Mouse (Mus musculus): ENCODE results near the gene Naaa. TPM values are rescaled to one million over a fixed set of nuclear protein-coding genes. Genes with fewer than 3 reads are reported as not detected.

Gene Naaa
- polyA plus RNA-seq, 1 experiment from 2014 or later, result 24.2 TPM

DNA sequence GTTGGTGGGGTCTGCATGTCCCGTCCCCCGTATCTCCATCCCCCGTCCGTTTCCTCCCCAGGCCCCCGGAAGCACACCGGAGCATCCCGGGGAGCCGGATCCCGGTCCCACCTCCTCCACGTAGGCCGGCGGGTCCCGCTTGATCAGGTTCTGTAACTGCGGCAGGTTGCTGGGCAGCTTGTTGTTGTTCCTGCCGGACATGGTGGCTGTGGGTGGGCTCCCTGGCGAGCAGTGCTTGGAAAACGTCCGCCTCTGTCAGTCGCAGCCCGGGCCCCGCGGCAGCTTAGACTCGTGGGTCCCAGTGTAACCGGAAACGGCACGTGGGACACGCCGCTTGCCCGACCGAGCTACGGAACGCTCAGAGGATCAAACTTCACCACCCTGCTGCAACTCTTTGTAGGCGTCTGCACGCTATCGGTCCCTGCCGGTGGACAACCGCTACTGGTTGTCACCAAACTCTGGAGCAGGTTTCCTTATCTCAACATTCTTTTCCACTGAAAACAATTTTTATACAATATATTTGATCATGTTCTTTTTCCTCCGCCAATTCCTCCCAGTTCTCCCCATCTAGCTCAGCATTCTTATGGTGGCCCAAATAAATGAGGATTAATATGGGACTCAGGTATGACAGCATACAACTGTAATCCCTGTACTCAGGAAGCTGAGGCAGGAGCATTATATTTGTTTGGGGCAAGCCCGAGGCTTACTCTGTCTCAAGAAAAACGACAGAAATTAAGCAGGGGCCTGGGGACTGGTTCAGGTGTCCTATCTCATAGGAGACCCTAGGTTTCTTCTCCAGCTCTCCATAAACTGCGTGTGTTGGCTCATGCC, 31.9 kb upstream of the Naaa start, which contains the start of gene Sdad1:
TSS of gene Sdad1 (minus strand) at position 799 of the 831 bp plus-strand sequence.
- peak; percentile 93 for ATAC-seq (ENCODE audit: low FRiP score, low TSS enrichment)

DNA sequence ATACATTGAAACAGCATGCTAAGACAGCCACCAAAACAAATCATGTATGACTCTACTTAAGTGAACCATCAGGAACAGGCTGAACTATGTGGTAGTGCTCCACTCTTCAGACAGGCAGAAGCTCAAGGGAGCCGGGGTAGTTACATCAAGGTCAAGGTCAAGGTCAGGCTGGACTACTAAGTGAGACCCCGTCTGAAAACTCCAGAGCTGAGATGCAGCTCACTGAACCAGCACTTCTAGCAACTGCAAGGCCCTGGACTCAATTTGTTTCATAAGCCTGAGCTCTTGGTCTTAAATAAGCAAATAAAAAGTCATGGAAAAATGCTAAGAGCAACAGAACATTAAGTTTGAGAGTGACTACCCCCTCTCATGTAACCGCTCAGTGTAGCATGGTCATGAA, 26.3 kb upstream of the Naaa start:
- 59% methylated on average over 3 of the region's 3 CpGs for WGBS
- H3K27me3 ChIP-seq (ENCODE audit: insufficient read depth, low read length), result no peaks in the 10 kb centered on the region
- H3K36me3 ChIP-seq (ENCODE audit: insufficient read depth, low read length), result peaks cover 58% of the 10 kb centered on the region
- no peak overlapping the region for H3K4me3 ChIP-seq (ENCODE audit: low read length)
- H3K4me1 ChIP-seq (ENCODE audit: insufficient read depth, low read length), result peaks cover 14% of the 10 kb centered on the region
- no peak overlapping the region for H3K9ac ChIP-seq (replicated peaks; ENCODE audit: low read length)
- no peak overlapping the region for H3K27ac ChIP-seq (ENCODE audit: low read length)
- ATAC-seq (ENCODE audit: low FRiP score, low TSS enrichment), result no peak
- H3K9me3 ChIP-seq (ENCODE audit: low read length), result no peaks in the 10 kb centered on the region
- H3K4me2 ChIP-seq (replicated peaks; ENCODE audit: low read depth, low read length), result no peak overlapping the region

More for the DNA sequence above, 31.9 kb upstream of the Naaa start, which contains the start of gene Sdad1:
- no peaks in the 10 kb centered on the region for H3K27me3 ChIP-seq (ENCODE audit: insufficient read depth, low read length)
- WGBS, result 3% methylated on average over 41 of the region's 41 CpGs
- H3K27ac ChIP-seq (ENCODE audit: low read length), result peak within 1 kb of the TSS; percentile 80
- peak within 1 kb of the TSS; percentile 61 for H3K4me3 ChIP-seq (ENCODE audit: low read length)
- no peaks in the 10 kb centered on the region for H3K9me3 ChIP-seq (ENCODE audit: low read length)
- peak within 1 kb of the TSS; percentile 80 for H3K4me2 ChIP-seq (replicated peaks; ENCODE audit: low read depth, low read length)
- H3K36me3 ChIP-seq (ENCODE audit: insufficient read depth, low read length), result peaks cover 9% of the 10 kb centered on the region
- H3K9ac ChIP-seq (replicated peaks; ENCODE audit: low read length), result peak within 1 kb of the TSS; percentile 89
- peaks cover 19% of the 10 kb centered on the region for H3K4me1 ChIP-seq (ENCODE audit: insufficient read depth, low read length)

GRCm38 (mm10) chr5:92302149-92302840, 24.3 kb upstream of the Naaa start:
- Histone ChIP-seq H3K9me3 (ENCODE audit: low read length) (no peaks in the 10 kb centered on the region), H3K4me2 (replicated peaks; ENCODE audit: low read depth, low read length) (no peak overlapping the region), H3K4me3 (ENCODE audit: low read length) (no peak overlapping the region), H3K9ac (replicated peaks; ENCODE audit: low read length) (no peak overlapping the region), H3K27ac (ENCODE audit: low read length) (no peak overlapping the region), H3K36me3 (ENCODE audit: insufficient read depth, low read length) (peaks cover 63% of the 10 kb centered on the region), H3K27me3 (ENCODE audit: insufficient read depth, low read length) (no peaks in the 10 kb centered on the region), H3K4me1 (ENCODE audit: insufficient read depth, low read length) (no peaks in the 10 kb centered on the region)
- 87% methylated on average over 13 of the region's 13 CpGs for WGBS
- no peak for ATAC-seq (ENCODE audit: low FRiP score, low TSS enrichment)

DNA sequence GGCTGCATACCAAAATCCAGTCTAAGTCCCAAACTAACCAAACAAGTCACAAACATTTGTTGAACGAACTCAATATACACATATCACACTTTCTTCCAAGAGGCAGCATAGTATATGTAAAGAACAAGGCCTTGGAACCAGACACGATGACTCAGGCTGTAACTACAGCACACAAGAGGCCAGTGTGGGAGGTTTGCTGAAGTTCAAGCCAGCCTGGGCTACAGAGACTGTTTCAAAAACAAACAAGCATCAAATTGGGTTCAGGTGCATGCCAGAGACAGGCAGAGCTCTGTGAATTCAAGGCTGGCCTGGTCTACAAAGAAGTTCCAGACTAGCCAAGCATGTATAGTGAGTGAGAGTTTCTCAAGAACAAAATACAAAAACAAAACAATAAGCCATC, 16.6 kb upstream of the Naaa start:
- no peak overlapping the region for H3K9ac ChIP-seq (replicated peaks; ENCODE audit: low read length)
- no peak overlapping the region for H3K27ac ChIP-seq (ENCODE audit: low read length)
- no peaks in the 10 kb centered on the region for H3K4me1 ChIP-seq (ENCODE audit: insufficient read depth, low read length)
- peaks cover 67% of the 10 kb centered on the region for H3K36me3 ChIP-seq (ENCODE audit: insufficient read depth, low read length)
- WGBS, result 95% methylated on average over 2 of the region's 2 CpGs
- no peaks in the 10 kb centered on the region for H3K27me3 ChIP-seq (ENCODE audit: insufficient read depth, low read length)
- H3K4me3 ChIP-seq (ENCODE audit: low read length), result no peak overlapping the region
- no peak overlapping the region for H3K4me2 ChIP-seq (replicated peaks; ENCODE audit: low read depth, low read length)
- ATAC-seq (ENCODE audit: low FRiP score, low TSS enrichment), result no peak
- H3K9me3 ChIP-seq (ENCODE audit: low read length), result no peaks in the 10 kb centered on the region

- 87% methylated on average over 6 of the region's 6 CpGs for WGBS
Observed at GRCm38 (mm10) chr5:92291652-92292414, 13.9 kb upstream of the Naaa start.

GRCm38 (mm10) chr5:92287840-92288239, 9.9 kb upstream of the Naaa start:
- peaks cover 62% of the 10 kb centered on the region for H3K36me3 ChIP-seq (ENCODE audit: insufficient read depth, low read length)
- no peaks in the 10 kb centered on the region for H3K27me3 ChIP-seq (ENCODE audit: insufficient read depth, low read length)
- no peak overlapping the region for H3K27ac ChIP-seq (ENCODE audit: low read length)
- H3K9me3 ChIP-seq (ENCODE audit: low read length), result no peaks in the 10 kb centered on the region
- no peak overlapping the region for H3K9ac ChIP-seq (replicated peaks; ENCODE audit: low read length)
- no peaks in the 10 kb centered on the region for H3K4me1 ChIP-seq (ENCODE audit: insufficient read depth, low read length)
- ATAC-seq (ENCODE audit: low FRiP score, low TSS enrichment), result no peak
- no peak overlapping the region for H3K4me3 ChIP-seq (ENCODE audit: low read length)
- H3K4me2 ChIP-seq (replicated peaks; ENCODE audit: low read depth, low read length), result no peak overlapping the region
- WGBS, result 85% methylated on average over 6 of the region's 6 CpGs

More at GRCm38 (mm10) chr5:92291652-92292414, 13.9 kb upstream of the Naaa start:
- H3K4me3 ChIP-seq (ENCODE audit: low read length), result no peak overlapping the region
- no peaks in the 10 kb centered on the region for H3K4me1 ChIP-seq (ENCODE audit: insufficient read depth, low read length)
- no peaks in the 10 kb centered on the region for H3K9me3 ChIP-seq (ENCODE audit: low read length)
- H3K27ac ChIP-seq (ENCODE audit: low read length), result no peak overlapping the region
- no peak for ATAC-seq (ENCODE audit: low FRiP score, low TSS enrichment)
- H3K36me3 ChIP-seq (ENCODE audit: insufficient read depth, low read length), result peaks cover 78% of the 10 kb centered on the region
- H3K9ac ChIP-seq (replicated peaks; ENCODE audit: low read length), result no peak overlapping the region
- H3K4me2 ChIP-seq (replicated peaks; ENCODE audit: low read depth, low read length), result no peak overlapping the region
- no peaks in the 10 kb centered on the region for H3K27me3 ChIP-seq (ENCODE audit: insufficient read depth, low read length)

- Histone ChIP-seq H3K27ac (ENCODE audit: low read length) (no peak overlapping the region), H3K36me3 (ENCODE audit: insufficient read depth, low read length) (peaks cover 25% of the 10 kb centered on the region), H3K9me3 (ENCODE audit: low read length) (no peaks in the 10 kb centered on the region), H3K9ac (replicated peaks; ENCODE audit: low read length) (no peak overlapping the region), H3K27me3 (ENCODE audit: insufficient read depth, low read length) (no peaks in the 10 kb centered on the region), H3K4me3 (ENCODE audit: low read length) (no peak overlapping the region), H3K4me2 (replicated peaks; ENCODE audit: low read depth, low read length) (no peak overlapping the region), H3K4me1 (ENCODE audit: insufficient read depth, low read length) (peaks cover 7% of the 10 kb centered on the region; the same call in 1 of the 2 replicates)
- WGBS, result 37% methylated on average over 3 of the region's 3 CpGs
- no peak for ATAC-seq (ENCODE audit: low FRiP score, low TSS enrichment)
Observed at GRCm38 (mm10) chr5:92283107-92283506, 5.1 kb upstream of the Naaa start.

DNA sequence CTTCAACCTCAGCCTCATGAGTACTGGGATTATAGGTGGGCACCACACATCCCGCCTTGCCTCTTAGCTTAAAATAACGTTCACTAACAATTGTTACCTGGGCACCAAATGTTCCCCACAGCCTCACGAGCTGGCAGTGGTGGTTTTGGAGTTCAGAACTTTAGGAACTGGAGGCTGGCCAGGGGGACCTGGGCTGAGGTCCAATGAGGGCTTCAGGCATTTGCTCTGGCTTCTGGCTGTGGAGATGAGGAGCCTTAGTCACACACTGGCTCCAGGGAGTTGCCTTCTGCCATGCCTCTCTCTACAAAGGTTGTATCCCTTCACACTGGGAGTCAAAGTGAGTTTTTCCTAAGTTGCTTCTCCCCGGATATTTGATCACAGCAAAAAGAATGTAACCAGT, 4.6 kb upstream of the Naaa start:
- no peak overlapping the region for H3K4me2 ChIP-seq (replicated peaks; ENCODE audit: low read depth, low read length)
- no peaks in the 10 kb centered on the region for H3K9me3 ChIP-seq (ENCODE audit: low read length)
- ATAC-seq (ENCODE audit: low FRiP score, low TSS enrichment), result no peak
- H3K4me3 ChIP-seq (ENCODE audit: low read length), result no peak overlapping the region
- no peak overlapping the region for H3K27ac ChIP-seq (ENCODE audit: low read length)
- H3K36me3 ChIP-seq (ENCODE audit: insufficient read depth, low read length), result peaks cover 20% of the 10 kb centered on the region
- no peak overlapping the region for H3K9ac ChIP-seq (replicated peaks; ENCODE audit: low read length)
- 77% methylated on average over 4 of the region's 4 CpGs for WGBS
- no peaks in the 10 kb centered on the region for H3K27me3 ChIP-seq (ENCODE audit: insufficient read depth, low read length)
- H3K4me1 ChIP-seq (ENCODE audit: insufficient read depth, low read length), result peaks cover 7% of the 10 kb centered on the region; the same call in 1 of the 2 replicates

GRCm38 (mm10) chr5:92278942-92279537, 1.1 kb upstream of the Naaa start:
- WGBS, result 89% methylated on average over 10 of the region's 10 CpGs
- no peak overlapping the region for H3K9ac ChIP-seq (replicated peaks; ENCODE audit: low read length)
- H3K27ac ChIP-seq (ENCODE audit: low read length), result no peak overlapping the region
- H3K9me3 ChIP-seq (ENCODE audit: low read length), result no peaks in the 10 kb centered on the region
- H3K4me3 ChIP-seq (ENCODE audit: low read length), result no peak overlapping the region
- peaks cover 9% of the 10 kb centered on the region; the same call in 1 of the 2 replicates for H3K4me1 ChIP-seq (ENCODE audit: insufficient read depth, low read length)
- H3K27me3 ChIP-seq (ENCODE audit: insufficient read depth, low read length), result no peaks in the 10 kb centered on the region
- no peak overlapping the region for H3K4me2 ChIP-seq (replicated peaks; ENCODE audit: low read depth, low read length)
- ATAC-seq (ENCODE audit: low FRiP score, low TSS enrichment), result no peak
- H3K36me3 ChIP-seq (ENCODE audit: insufficient read depth, low read length), result no peaks in the 10 kb centered on the region

Measured in kidney, embryonic 16.5 days (tissue).